Mouse (Mus musculus): ENCODE measurements around the gene Eef2k. TPM values are rescaled to one million over a fixed set of nuclear protein-coding genes. Genes with fewer than 3 reads are reported as not detected.

Gene Eef2k
- total RNA-seq, 1 experiment, result 13.6 TPM

DNA sequence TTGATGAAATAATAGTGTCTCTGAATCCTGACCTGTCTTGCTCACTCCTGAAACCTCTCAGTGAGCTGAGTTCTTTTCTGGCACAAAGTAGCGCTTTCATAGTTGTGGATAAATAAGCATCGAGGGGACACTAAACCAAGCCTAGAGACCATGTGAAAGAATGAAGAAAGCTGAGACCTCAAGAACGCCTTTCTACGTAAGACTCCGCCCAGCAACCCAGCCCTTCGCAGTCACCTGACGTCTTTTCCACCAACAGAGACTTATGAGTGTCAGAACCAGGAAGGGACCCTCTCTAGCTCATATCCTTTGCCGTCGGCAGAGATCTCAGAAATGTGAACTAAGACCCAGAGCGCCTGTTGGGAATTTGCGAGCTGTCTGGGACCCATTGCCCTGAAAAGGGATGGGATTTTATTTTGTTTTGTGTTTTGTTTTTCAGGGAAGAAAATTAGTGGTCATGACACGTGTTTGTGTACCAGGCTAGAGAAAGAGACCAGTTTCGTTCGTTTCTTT lies 7.7 kb upstream of the Eef2k start:
- Histone ChIP-seq H3K27ac (ENCODE audit: insufficient read depth, low read depth, low read length, poor library complexity, severe bottlenecking) (no peak overlapping the region), H3K9ac (ENCODE audit: insufficient read depth, low read depth, low read length, poor library complexity, severe bottlenecking) (no peak overlapping the region), H3K36me3 (ENCODE audit: control insufficient read depth, insufficient read depth, low read length, poor library complexity, severe bottlenecking) (no peaks in the 10 kb centered on the region), H3K9me3 (ENCODE audit: control insufficient read depth, insufficient read depth, low read depth, low read length) (no peaks in the 10 kb centered on the region), H3K4me1 (ENCODE audit: control insufficient read depth in 2 of 2, insufficient read depth in 2 of 2, low read length in 2 of 2, poor library complexity in 1 of 2) (peaks cover 3% of the 10 kb centered on the region in 2 experiments; a peak in 3 of 4 replicates), H3K4me3 (ENCODE audit: insufficient read depth in 1 of 2, low read depth in 1 of 2, low read length in 2 of 2, poor library complexity in 1 of 2, severe bottlenecking in 1 of 2) (peak overlapping the region; percentile 31 to 49)
- DNase-seq (ENCODE audit: low read depth, low spot score), result no peak
- TF ChIP-seq ZC3H11A (IDR thresholded peaks at IDR 0.05; ENCODE audit: borderline replicate concordance, low read depth, low read length) (no peak), HCFC1 (IDR thresholded peaks at IDR 0.05; ENCODE audit: borderline replicate concordance, insufficient read depth, low read length) (no peak)
- in situ Hi-C loops (cut with MboI; ENCODE audit: low sequenced_read_pairs in 2 of 2, unreplicated experiment in 2 of 2), result no loop called here

DNA sequence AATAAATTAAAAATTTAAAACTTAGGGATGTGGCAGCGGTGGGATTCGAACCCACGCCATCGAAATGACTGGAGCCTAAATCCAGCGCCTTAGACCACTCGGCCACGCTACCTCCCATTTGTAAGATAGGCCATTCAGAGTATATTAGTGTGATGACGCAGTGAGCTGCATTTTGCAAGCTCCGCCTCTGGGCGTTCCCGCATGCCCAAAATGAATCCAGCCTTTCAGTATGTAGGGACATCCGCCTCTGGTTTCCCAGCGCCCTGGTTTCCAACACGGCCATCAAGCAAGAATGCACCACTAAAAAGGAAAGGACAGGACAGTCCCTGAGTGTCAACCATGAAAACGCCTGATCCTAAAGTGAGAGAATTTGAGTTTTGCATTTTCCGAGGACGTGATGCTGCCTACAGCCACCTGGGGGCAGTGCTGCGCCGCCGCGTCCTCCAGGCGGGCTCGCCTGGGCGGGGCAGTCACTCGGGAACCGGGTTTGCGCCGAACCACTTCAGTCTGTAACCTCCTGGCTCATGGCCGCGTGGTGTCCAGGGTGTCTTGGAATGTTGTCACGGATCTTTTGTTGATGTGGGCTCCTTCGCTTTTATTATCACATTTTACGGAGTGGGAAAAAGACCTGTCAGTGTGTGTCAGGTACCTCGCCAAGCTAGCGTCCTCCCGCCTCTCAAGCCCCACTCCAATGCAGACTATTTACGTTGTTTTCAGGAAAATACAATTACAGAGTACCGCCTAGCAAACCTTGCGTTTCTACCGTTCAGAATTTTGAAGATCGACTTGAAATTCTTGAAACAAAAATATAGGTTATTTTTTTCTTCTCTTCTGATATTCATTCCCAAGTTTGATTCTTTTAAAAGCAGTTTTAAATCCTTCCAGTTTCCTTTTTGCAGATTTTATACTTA lies 6.9 kb upstream of the Eef2k start:
- TF ChIP-seq MAFK (IDR thresholded peaks at IDR 0.05; ENCODE audit: insufficient read depth, low read depth, low read length), result peak; percentile 90
- TF ChIP-seq HCFC1 (IDR thresholded peaks at IDR 0.05; ENCODE audit: borderline replicate concordance, insufficient read depth, low read length), result no peak
- TF ChIP-seq ZC3H11A (IDR thresholded peaks at IDR 0.05; ENCODE audit: borderline replicate concordance, low read depth, low read length), result peak; percentile 50; the same call in 1 of the 2 replicates
- no peak for TF ChIP-seq ZNF384 (IDR thresholded peaks at IDR 0.05; ENCODE audit: low read depth, low read length)
- H3K4me3 ChIP-seq (ENCODE audit: insufficient read depth in 1 of 2, low read depth in 1 of 2, low read length in 2 of 2, poor library complexity in 1 of 2, severe bottlenecking in 1 of 2), result peak overlapping the region; percentile 66 to 72
- in situ Hi-C loops (cut with MboI; ENCODE audit: low sequenced_read_pairs in 2 of 2, unreplicated experiment in 2 of 2), result no loop called here
- peaks cover 0 to 3% of the 10 kb centered on the region in 2 experiments; a peak in 1 of 4 replicates for H3K4me1 ChIP-seq (ENCODE audit: control insufficient read depth in 2 of 2, insufficient read depth in 2 of 2, low read length in 2 of 2, poor library complexity in 1 of 2)
- peak overlapping the region; percentile 48; the same call in 1 of the 2 replicates for H3K9ac ChIP-seq (ENCODE audit: insufficient read depth, low read depth, low read length, poor library complexity, severe bottlenecking)
- H3K36me3 ChIP-seq (ENCODE audit: control insufficient read depth, insufficient read depth, low read length, poor library complexity, severe bottlenecking), result no peaks in the 10 kb centered on the region
- no peaks in the 10 kb centered on the region for H3K9me3 ChIP-seq (ENCODE audit: control insufficient read depth, insufficient read depth, low read depth, low read length)
- no peak overlapping the region for H3K27ac ChIP-seq (ENCODE audit: insufficient read depth, low read depth, low read length, poor library complexity, severe bottlenecking)
- peak; percentile 68 for DNase-seq (ENCODE audit: low read depth, low spot score)

DNA sequence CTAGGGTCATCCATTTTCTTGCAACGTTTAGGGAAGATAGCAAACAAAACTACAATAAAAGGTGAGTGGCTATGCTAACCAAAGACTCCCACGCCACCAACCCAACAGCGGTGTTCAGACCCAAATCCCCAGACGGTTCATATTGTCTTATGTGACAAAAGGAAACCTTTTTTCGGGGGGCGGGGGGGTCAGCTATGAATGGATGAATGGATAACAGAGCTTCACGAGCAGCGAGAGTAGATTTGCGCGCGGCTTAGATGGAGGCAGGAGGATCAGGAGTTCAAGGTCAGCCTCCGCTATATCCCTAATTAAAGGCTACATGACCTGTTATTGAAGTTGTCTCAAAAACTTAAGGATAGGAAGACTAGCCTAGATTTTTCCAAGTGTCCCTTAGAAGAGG lies 6.3 kb upstream of the Eef2k start:
- in situ Hi-C loops (cut with MboI; ENCODE audit: low sequenced_read_pairs in 2 of 2, unreplicated experiment in 2 of 2), result no loop called here
- Histone ChIP-seq H3K36me3 (ENCODE audit: control insufficient read depth, insufficient read depth, low read length, poor library complexity, severe bottlenecking) (no peaks in the 10 kb centered on the region), H3K9ac (ENCODE audit: insufficient read depth, low read depth, low read length, poor library complexity, severe bottlenecking) (no peak overlapping the region), H3K9me3 (ENCODE audit: control insufficient read depth, insufficient read depth, low read depth, low read length) (no peaks in the 10 kb centered on the region), H3K4me3 (ENCODE audit: insufficient read depth in 1 of 2, low read depth in 1 of 2, low read length in 2 of 2, poor library complexity in 1 of 2, severe bottlenecking in 1 of 2) (no peak overlapping the region), H3K4me1 (ENCODE audit: control insufficient read depth in 2 of 2, insufficient read depth in 2 of 2, low read length in 2 of 2, poor library complexity in 1 of 2) (peaks cover 0 to under 1% of the 10 kb centered on the region in 2 experiments; a peak in 1 of 4 replicates), H3K27ac (ENCODE audit: insufficient read depth, low read depth, low read length, poor library complexity, severe bottlenecking) (no peak overlapping the region)
- no peak for DNase-seq (ENCODE audit: low read depth, low spot score)
- no peak for TF ChIP-seq ZC3H11A (IDR thresholded peaks at IDR 0.05; ENCODE audit: borderline replicate concordance, low read depth, low read length)
- TF ChIP-seq ZNF384 (IDR thresholded peaks at IDR 0.05; ENCODE audit: low read depth, low read length), result no peak
- TF ChIP-seq HCFC1 (IDR thresholded peaks at IDR 0.05; ENCODE audit: borderline replicate concordance, insufficient read depth, low read length), result no peak
- TF ChIP-seq CHD2 (IDR thresholded peaks at IDR 0.05; ENCODE audit: low read depth, low read length), result no peak
- TF ChIP-seq MAFK (IDR thresholded peaks at IDR 0.05; ENCODE audit: insufficient read depth, low read depth, low read length), result no peak

DNA sequence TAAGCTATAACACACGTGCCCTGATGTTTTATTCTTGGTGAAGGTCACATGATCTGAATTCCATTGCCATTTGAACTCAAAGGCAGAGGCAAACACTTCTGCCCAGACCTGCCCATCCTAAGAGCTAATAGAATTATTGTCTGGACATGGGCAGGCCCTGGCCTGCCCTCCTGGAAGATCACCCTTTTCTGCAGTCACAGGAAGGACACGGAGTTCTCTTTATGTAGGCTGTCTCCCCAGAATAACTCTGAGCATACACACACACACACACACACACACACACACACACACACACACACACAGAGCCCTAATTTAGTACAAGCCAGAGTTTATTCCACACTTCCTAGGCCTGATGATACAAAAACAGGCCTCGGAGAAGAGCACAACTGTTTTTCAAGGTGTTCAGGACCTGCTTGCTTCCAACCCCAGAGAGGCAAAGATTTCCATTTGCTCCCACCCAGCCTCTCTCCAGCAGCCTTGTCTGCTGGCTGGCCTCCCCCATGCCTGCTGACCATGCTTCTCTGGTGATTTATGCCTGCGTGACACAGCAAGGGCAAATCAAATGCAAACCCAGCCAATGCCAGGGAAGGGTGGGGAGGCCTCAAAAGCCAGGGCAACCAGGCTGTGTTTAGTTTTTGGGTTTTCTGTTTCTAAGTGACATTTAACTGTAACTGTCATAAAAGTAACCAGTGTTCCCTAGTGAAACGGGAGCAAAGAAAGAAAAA lies 4.0 kb upstream of the Eef2k start:
- TF ChIP-seq ZNF384 (IDR thresholded peaks at IDR 0.05; ENCODE audit: low read depth, low read length) (no peak), CHD2 (IDR thresholded peaks at IDR 0.05; ENCODE audit: low read depth, low read length) (no peak), HCFC1 (IDR thresholded peaks at IDR 0.05; ENCODE audit: borderline replicate concordance, insufficient read depth, low read length) (no peak), ZC3H11A (IDR thresholded peaks at IDR 0.05; ENCODE audit: borderline replicate concordance, low read depth, low read length) (no peak), MAFK (IDR thresholded peaks at IDR 0.05; ENCODE audit: insufficient read depth, low read depth, low read length) (no peak)
- in situ Hi-C loops (cut with MboI; ENCODE audit: low sequenced_read_pairs in 2 of 2, unreplicated experiment in 2 of 2), result no loop called here
- H3K27ac ChIP-seq (ENCODE audit: insufficient read depth, low read depth, low read length, poor library complexity, severe bottlenecking), result no peak overlapping the region
- no peaks in the 10 kb centered on the region for H3K4me1 ChIP-seq (ENCODE audit: control insufficient read depth in 2 of 2, insufficient read depth in 2 of 2, low read length in 2 of 2, poor library complexity in 1 of 2)
- no peak overlapping the region for H3K4me3 ChIP-seq (ENCODE audit: insufficient read depth in 1 of 2, low read depth in 1 of 2, low read length in 2 of 2, poor library complexity in 1 of 2, severe bottlenecking in 1 of 2)
- H3K9me3 ChIP-seq (ENCODE audit: control insufficient read depth, insufficient read depth, low read depth, low read length), result no peaks in the 10 kb centered on the region
- no peaks in the 10 kb centered on the region for H3K36me3 ChIP-seq (ENCODE audit: control insufficient read depth, insufficient read depth, low read length, poor library complexity, severe bottlenecking)
- H3K9ac ChIP-seq (ENCODE audit: insufficient read depth, low read depth, low read length, poor library complexity, severe bottlenecking), result no peak overlapping the region
- no peak for DNase-seq (ENCODE audit: low read depth, low spot score)
